Mouse (Mus musculus) cerebellum, adult 2 months (tissue): ENCODE measurements around the gene Calm5.

Experiments
- CTCF ChIP-seq: fragments of 200-500 bp; IDR thresholded peaks from 2 replicates; pipeline ENCODE4 v1.5.1; 2011; ENCODE audit warnings: low read depth, mild to moderate bottlenecking, control low read depth, low read length, moderate library complexity, borderline replicate concordance; ENCODE audit not compliant: insufficient read depth
- POLR2A ChIP-seq: fragments of 200-500 bp; IDR thresholded peaks from 2 replicates; pipeline ENCODE4 v1.6.1; 2011; ENCODE audit warnings: low read length, control low read depth, borderline replicate concordance; ENCODE audit not compliant: insufficient read depth

- no peak for TF ChIP-seq CTCF
- no peak for TF ChIP-seq POLR2A
These were observed 883 bp downstream of the Calm5 start for GRCm38 (mm10) chr13:3854856-3855255.
